Mouse (Mus musculus) forebrain, embryonic 13.5 days (tissue): Measurements from ENCODE around the gene Gm13030. TPM values are rescaled to one million over a fixed set of nuclear protein-coding genes. Genes with fewer than 3 reads are reported as not detected.
"Not testable (repeated sequence)": the region's sequence is repeated elsewhere in the genome, so short reads cannot be mapped to it uniquely, and the experiment has no call there.

Experiments used
- ATAC-seq: fragments of 200-750 bp; cut with Nextera tagmentation; 2 replicates; pipeline ENCODE4 v1.8.0; 2017
- H3K27ac ChIP-seq: fragments of 300-500 bp; sonication (generic); 2 replicates; pipeline ENCODE4 v1.5.1; 2015; ENCODE audit warnings: inconsistent platforms, mild to moderate bottlenecking, moderate library complexity
- H3K27me3 ChIP-seq: fragments of 300-500 bp; sonication (generic); 2 replicates; pipeline ENCODE4 v1.6.1; 2015; ENCODE audit warnings: mild to moderate bottlenecking, inconsistent platforms
- H3K36me3 ChIP-seq: fragments of 300-500 bp; sonication (generic); 2 replicates; pipeline ENCODE4 v1.6.1; 2015; ENCODE audit warnings: mild to moderate bottlenecking, inconsistent platforms; ENCODE audit not compliant: poor library complexity, severe bottlenecking
- H3K4me1 ChIP-seq: fragments of 300-500 bp; sonication (generic); 2 replicates; pipeline ENCODE4 v1.6.1; 2015; ENCODE audit warnings: inconsistent platforms
- H3K4me2 ChIP-seq: fragments of 300-500 bp; sonication (generic); 2 replicates; pipeline ENCODE4 v1.6.1; 2015; ENCODE audit warnings: inconsistent platforms, mild to moderate bottlenecking, moderate library complexity
- H3K4me3 ChIP-seq: fragments of 300-500 bp; sonication (generic); 2 replicates; pipeline ENCODE4 v1.5.1; 2015; ENCODE audit warnings: mild to moderate bottlenecking, inconsistent platforms
- H3K9ac ChIP-seq: fragments of 300-500 bp; sonication (generic); 2 replicates; pipeline ENCODE4 v1.6.1; 2015; ENCODE audit warnings: mild to moderate bottlenecking, inconsistent platforms
- H3K9me3 ChIP-seq: fragments of 300-500 bp; sonication (generic); replicated peaks from 2 replicates; pipeline ENCODE4 v1.6.1; 2016; ENCODE audit warnings: inconsistent platforms
- WGBS: fragments of 180-500 bp; shearing (Covaris S2); methylation state at CpG from one replicate; pipeline ENCODE4 v1.1.7; 2015; 5-methylcytosine and 5-hydroxymethylcytosine counted together
- polyA plus RNA-seq: library from polyadenylated mRNA; unstranded; fragments of >200 nt; fragmentation: Nextera tagmentation; extraction: Ambion mirVana; gene quantifications from 2 replicates; pipeline ENCODE4 v1.2.1, GENCODE M21; 2015

Gm13030 gene
- not detected in 2 replicates for polyA plus RNA-seq

DNA sequence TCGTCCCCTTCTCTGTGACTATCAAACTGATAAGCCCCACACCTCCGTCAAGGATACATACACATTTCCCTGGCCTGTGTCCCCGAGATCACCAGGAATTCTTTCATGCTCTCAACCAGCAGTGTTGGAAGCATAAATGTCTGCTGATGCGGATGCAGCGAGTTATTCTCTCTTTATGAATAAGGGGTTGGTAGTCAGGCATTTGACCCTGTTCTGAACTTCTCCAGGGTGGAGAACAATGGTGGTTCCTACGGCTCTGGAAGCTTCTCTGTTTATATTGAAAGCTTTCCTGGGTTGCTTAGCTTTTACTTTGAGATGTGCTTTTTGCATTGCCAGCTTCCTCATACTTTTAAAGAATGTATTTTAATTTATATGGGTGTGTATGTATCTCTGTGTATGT is at the start of gene Gm13030:
Gm13030 (minus strand) TSS at position 101 of the 400 bp plus-strand sequence.
- Histone ChIP-seq H3K9ac (no peak within 1 kb of the TSS), H3K36me3 (no peaks in the 10 kb centered on the region), H3K4me2 (no peak within 1 kb of the TSS), H3K4me1 (no peaks in the 10 kb centered on the region), H3K27me3 (no peaks in the 10 kb centered on the region), H3K27ac (no peak within 1 kb of the TSS), H3K9me3 (no peaks in the 10 kb centered on the region), H3K4me3 (no peak within 1 kb of the TSS)
- ATAC-seq, result no peak
- 79% methylated on average over 6 of the region's 6 CpGs for WGBS

DNA sequence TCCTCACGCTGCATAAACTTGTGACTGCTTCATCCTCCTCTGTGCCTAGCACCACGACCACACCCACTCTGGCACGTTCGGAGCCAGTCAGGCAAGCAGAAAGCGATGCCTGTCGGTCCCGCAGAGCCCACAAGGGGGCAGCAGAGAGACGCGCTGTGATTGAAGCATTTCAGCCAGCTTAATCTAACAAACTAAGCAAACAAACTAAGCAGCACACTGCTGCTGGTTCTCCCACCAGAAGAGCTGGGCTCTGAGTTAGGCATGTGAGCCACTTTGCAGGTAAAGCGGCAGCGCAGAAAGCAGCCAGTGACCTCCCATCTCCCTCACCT is 48.3 kb upstream of the Gm13030 start:
- no peak overlapping the region; the same call in 1 of the 2 replicates for H3K9ac ChIP-seq
- no peaks in the 10 kb centered on the region for H3K36me3 ChIP-seq
- 0 out of 2 replicates have a peak, but pooled peaks cover 4% of the 10 kb centered on the region for H3K27me3 ChIP-seq
- under 1% methylated on average over 11 of the region's 11 CpGs for WGBS
- ATAC-seq, result peak; percentile 76
- peaks cover 4% of the 10 kb centered on the region for H3K4me1 ChIP-seq
- no peak overlapping the region for H3K27ac ChIP-seq
- H3K9me3 ChIP-seq, result no peaks in the 10 kb centered on the region
- H3K4me2 ChIP-seq, result peak overlapping the region; percentile 58
- peak overlapping the region; percentile 22 for H3K4me3 ChIP-seq

DNA sequence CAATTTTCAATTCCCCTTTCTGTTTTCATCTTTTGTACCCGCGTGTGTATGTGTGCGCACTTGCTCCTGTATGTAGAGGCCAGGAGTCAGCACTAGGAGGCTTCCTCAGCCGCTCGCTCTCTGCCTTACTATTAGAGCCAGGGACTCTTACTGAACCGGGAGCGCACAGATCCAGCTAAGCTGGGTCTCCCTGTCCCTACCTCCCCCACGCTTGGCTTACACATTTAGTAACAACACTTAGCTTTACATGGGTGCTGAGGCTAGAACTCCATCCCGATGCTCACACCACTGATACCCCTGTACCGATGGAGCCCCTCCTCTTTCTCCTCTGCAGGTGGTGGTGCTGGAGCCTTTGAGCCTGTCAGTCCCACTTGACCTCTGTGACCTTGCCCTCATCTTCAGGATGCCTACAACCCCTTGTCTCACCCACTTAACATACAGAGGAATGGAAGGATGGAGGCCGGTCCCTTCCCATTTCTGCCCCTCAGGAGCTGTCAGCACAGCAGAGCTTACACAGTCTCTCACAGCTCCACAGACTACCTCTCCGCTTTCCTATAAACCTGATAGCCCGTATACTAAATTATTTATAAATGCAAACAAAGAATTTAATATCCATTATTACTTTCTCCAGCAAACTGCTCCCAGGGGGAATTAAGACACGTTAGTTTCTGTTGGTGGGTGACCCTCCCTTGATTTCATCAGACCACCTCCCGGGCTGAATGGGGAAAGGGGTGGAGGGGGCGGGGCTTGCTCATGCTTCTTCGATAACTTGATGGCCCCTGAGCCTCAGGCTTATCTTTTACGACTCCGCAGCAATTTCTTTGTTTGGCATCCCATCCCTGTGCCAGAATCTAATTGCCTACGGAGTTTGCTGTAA is 47.7 kb upstream of the Gm13030 start:
- 37% methylated on average over 20 of the region's 20 CpGs for WGBS
- H3K4me1 ChIP-seq, result peaks cover 4% of the 10 kb centered on the region

DNA sequence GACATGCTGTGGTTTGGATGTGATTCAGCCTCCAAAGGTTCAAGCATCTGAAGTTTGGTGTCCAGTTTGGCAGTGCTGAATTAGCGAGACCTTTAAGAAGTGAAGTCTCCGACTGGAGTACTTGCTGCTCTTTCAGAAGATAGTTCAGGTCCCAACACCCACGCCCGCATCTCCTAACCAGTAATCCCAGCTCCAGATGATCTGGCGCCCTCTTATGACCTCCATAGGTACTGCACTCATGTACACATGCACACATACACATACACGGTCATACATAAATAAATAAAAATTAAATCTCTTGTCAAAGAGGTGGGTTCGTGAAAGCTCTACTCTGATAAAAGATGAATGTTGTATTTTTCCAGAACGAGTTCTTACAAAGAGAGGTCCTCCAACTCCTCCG is 43.5 kb upstream of the Gm13030 start:
- Histone ChIP-seq H3K4me2 (no peak overlapping the region), H3K4me3 (no peak overlapping the region), H3K36me3 (no peaks in the 10 kb centered on the region), H3K27me3 (0 out of 2 replicates have a peak, but pooled peaks cover 4% of the 10 kb centered on the region), H3K4me1 (peaks cover 14% of the 10 kb centered on the region), H3K9ac (no peak overlapping the region), H3K9me3 (no peaks in the 10 kb centered on the region), H3K27ac (no peak overlapping the region)
- ATAC-seq, result no peak
- WGBS, result 85% methylated on average over 9 of the region's 9 CpGs

More for the DNA sequence above, 47.7 kb upstream of the Gm13030 start:
- peak overlapping the region; percentile 22 for H3K4me3 ChIP-seq
- 0 out of 2 replicates have a peak, but pooled peaks cover 4% of the 10 kb centered on the region for H3K27me3 ChIP-seq
- H3K27ac ChIP-seq, result no peak overlapping the region
- H3K4me2 ChIP-seq, result peak overlapping the region; percentile 58
- no peaks in the 10 kb centered on the region for H3K36me3 ChIP-seq
- peak; percentile 63 for ATAC-seq
- H3K9ac ChIP-seq, result no peak overlapping the region; the same call in 1 of the 2 replicates
- H3K9me3 ChIP-seq, result no peaks in the 10 kb centered on the region

DNA sequence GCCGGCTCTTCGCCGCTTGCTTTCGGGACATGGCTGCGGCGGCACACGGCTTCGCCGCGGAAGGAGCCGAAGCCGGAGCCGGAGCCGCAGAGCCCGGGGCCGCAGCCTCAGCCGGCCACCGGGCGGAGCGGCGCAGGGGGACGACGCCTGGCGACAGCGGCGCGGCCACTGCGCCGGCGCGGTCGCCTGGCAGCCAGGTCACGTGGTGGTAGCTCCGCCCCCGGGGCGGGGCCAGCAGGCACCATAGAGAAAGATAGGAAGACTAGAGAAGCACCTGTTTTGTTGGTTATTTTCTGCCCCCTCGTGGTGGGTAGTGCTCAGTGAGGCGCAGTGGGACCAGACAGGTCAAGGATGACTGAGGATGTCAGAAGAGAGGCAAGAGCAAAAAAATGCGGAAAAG is 40.0 kb upstream of the Gm13030 start, which contains the start of gene Otud3:
Otud3 (minus strand) TSS at position 149 of the 400 bp plus-strand sequence.
- Histone ChIP-seq H3K27ac (peak within 1 kb of the TSS; percentile 74), H3K4me3 (peak within 1 kb of the TSS; percentile 94), H3K27me3 (no peaks in the 10 kb centered on the region), H3K9me3 (no peaks in the 10 kb centered on the region), H3K4me2 (peak within 1 kb of the TSS; percentile 98), H3K9ac (peak within 1 kb of the TSS; percentile 95), H3K36me3 (peaks cover 16% of the 10 kb centered on the region), H3K4me1 (peaks cover 20% of the 10 kb centered on the region)
- WGBS, result 1% methylated on average over 39 of the region's 39 CpGs
- peak; percentile 94 for ATAC-seq

DNA sequence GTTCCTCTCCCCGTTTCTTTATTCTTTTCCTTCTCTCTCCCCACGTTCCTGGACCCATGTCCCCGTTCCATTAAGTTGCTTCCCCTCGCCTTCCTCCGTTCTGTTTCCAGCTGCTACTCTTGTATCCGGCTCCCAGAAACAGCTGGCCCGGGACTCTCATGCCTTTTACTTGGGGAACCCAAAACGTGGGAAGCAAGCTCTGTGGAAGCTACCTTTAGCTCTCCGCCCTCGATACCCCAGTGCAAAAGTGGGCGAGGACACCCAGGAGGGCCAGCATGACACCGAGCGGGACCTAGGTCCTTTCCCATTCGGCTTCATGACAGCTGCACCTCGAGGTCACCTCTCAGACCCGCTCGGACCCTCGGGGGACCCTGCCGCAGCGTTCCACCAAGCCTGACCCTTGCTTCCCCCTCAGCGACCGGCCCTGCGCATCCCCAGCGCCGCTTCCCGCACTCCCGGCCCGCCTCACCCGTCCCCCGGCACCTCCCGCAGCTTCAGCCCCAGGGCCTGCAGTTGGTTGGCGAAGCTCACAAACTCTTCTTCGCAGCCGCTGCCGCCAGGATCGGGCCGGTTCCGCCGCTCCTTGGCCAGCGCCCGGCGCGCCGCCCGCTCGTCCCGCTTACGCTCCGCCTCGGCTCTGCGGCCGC is 39.5 kb upstream of the Gm13030 start:
- H3K36me3 ChIP-seq, result peaks cover 17% of the 10 kb centered on the region
- H3K9ac ChIP-seq, result peak overlapping the region; percentile 95
- no peaks in the 10 kb centered on the region for H3K27me3 ChIP-seq
- H3K27ac ChIP-seq, result peak overlapping the region; percentile 74
- H3K9me3 ChIP-seq, result no peaks in the 10 kb centered on the region
- peaks cover 20% of the 10 kb centered on the region for H3K4me1 ChIP-seq
- WGBS, result under 1% methylated on average over 48 of the region's 52 CpGs
- peak overlapping the region; percentile 94 for H3K4me3 ChIP-seq
- peak; percentile 54 for ATAC-seq
- peak overlapping the region; percentile 98 for H3K4me2 ChIP-seq

DNA sequence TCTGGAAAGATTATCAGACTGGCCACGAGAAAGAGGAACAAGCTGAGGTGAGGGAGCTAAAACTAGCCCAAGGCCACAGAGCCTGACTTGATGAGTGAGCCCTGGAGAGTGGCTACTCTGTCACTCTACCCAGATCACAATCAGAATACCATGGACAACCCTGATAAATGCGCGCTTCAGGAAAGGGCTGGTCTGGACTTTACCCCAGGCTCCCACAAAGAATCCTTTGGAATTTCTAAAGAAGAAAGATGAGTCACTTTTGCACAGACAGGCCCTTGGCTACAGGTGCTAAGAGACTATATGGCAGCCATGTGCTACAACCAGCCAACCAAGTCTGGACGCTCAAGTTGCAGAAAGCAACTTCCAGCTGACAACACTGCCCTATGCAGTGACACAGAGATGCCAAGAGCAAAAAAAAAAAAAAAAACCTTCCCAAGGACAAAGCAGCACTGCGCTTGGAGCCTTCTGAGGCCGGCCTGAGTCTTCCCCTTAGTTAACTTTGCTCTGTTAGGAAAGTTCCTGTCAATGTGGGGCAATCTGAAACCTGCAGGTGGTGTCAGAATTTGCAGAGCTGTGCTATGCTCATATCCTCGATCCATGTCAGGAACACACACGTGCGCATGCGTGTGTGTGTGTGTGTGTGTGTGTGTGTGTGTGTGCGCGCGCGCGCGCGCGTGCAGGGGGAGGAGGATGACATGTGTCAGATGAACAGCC is 32.0 kb upstream of the Gm13030 start:
- ATAC-seq, result no peak
- Histone ChIP-seq H3K9ac (no peak overlapping the region), H3K27me3 (no peaks in the 10 kb centered on the region), H3K9me3 (no peaks in the 10 kb centered on the region), H3K4me2 (no peak overlapping the region), H3K4me1 (0 out of 2 replicates have a peak, but pooled peaks cover 4% of the 10 kb centered on the region), H3K36me3 (peaks cover 91% of the 10 kb centered on the region), H3K27ac (no peak overlapping the region), H3K4me3 (no peak overlapping the region)
- WGBS, result 95% methylated on average over 18 of the region's 18 CpGs

DNA sequence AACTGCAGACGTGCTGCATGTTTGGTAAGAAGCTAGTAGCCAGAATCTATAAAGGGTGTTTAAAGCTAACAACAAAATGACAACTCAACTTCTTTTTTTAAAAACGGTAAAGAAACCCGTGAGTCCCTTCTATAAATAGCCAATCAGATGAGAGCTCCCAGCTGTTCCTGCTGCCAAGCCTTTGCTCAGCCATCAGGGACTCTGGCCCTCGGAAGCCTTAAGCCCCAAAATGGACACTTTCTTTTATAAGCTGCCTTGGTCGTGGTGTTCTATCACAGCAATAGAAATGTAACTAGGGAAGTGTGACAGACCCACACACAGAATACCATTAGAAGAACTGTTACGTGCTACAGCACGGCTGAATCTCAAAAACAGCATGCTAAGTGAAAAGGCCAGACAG is 25.6 kb upstream of the Gm13030 start:
- no peaks in the 10 kb centered on the region for H3K27me3 ChIP-seq
- no peaks in the 10 kb centered on the region for H3K4me1 ChIP-seq
- no peak overlapping the region for H3K4me2 ChIP-seq
- no peak overlapping the region for H3K9ac ChIP-seq
- H3K36me3 ChIP-seq, result peaks cover 93% of the 10 kb centered on the region
- no peak overlapping the region for H3K4me3 ChIP-seq
- H3K27ac ChIP-seq, result no peak overlapping the region
- WGBS, result 91% methylated on average over 7 of the region's 7 CpGs
- ATAC-seq, result no peak
- H3K9me3 ChIP-seq, result no peaks in the 10 kb centered on the region

DNA sequence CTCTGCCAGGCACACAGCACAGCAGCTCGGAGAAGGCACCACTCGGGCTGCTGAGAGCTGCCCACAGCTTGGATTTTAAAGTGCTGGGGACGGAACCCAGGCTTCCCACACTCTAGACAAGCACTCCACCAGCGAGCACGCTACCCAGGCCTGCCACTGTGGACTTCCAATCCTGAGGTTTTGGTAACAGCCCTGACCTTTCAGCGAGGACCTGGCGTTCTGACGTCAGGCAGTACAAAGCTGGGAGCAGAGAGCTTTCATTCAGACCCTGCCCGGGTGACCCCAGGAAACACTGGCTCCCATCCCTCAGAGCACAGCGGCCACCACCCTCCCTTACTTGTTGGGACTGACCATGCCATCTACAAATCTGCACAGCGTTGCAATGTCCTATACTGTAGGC is 20.0 kb upstream of the Gm13030 start:
- H3K9me3 ChIP-seq, H3K4me1 ChIP-seq, H3K4me3 ChIP-seq, H3K27me3 ChIP-seq, H3K27ac ChIP-seq, H3K4me2 ChIP-seq, ATAC-seq, H3K9ac ChIP-seq: not testable (repeated sequence)
- WGBS, result 90% methylated on average over 11 of the region's 11 CpGs
- peaks cover 74% of the 10 kb centered on the region for H3K36me3 ChIP-seq

DNA sequence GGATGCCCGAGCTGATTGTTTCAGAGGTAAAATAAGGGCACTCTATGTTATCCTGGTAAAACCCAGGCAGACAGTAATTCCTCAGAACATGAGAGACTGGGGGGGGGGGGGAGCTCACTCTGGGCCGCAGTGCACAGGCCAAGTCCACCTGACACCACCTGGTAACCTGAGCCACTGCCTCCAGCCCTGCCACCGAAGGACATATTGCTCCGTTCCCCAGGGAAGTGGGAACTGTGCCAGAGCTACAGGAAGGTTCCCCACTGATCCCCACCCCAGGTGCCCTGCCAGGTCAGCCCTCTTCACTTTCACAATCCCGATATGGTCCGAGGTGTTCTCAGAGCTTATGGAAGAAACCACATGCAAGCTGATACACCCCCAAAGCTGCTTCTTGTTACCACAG is 18.9 kb upstream of the Gm13030 start:
- H3K36me3 ChIP-seq, result peaks cover 63% of the 10 kb centered on the region
- 95% methylated on average over 6 of the region's 6 CpGs for WGBS
- no peak for ATAC-seq

DNA sequence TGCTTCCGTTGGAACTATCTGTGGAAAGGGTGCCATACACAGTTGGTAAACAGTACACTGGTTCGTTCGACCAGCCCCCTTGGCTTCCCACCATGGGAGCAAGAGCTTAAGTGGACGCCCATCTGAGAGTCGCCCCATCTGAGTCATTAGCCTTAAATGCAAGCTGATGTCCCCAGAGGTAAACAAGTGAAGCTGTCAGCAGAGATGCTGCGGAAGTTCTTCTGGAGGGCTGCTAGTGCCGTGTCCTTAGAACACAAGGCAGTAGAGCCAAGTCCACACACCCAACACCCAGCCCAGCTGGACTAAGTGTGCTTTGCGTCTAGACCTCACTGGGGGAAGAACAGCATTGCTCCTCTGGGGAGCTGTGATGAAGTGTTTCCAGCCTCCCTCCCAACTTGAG is 15.9 kb upstream of the Gm13030 start:
- Histone ChIP-seq H3K9ac (no peak overlapping the region), H3K4me1 (no peaks in the 10 kb centered on the region), H3K27ac (no peak overlapping the region), H3K9me3 (no peaks in the 10 kb centered on the region), H3K27me3 (no peaks in the 10 kb centered on the region), H3K36me3 (peaks cover 34% of the 10 kb centered on the region), H3K4me3 (no peak overlapping the region), H3K4me2 (no peak overlapping the region)
- 71% methylated on average over 8 of the region's 8 CpGs for WGBS
- ATAC-seq, result no peak

More for the DNA sequence above, 18.9 kb upstream of the Gm13030 start:
- Histone ChIP-seq H3K27me3 (no peaks in the 10 kb centered on the region), H3K4me1 (no peaks in the 10 kb centered on the region), H3K4me2 (no peak overlapping the region), H3K4me3 (no peak overlapping the region), H3K27ac (no peak overlapping the region), H3K9ac (no peak overlapping the region), H3K9me3 (no peaks in the 10 kb centered on the region)

DNA sequence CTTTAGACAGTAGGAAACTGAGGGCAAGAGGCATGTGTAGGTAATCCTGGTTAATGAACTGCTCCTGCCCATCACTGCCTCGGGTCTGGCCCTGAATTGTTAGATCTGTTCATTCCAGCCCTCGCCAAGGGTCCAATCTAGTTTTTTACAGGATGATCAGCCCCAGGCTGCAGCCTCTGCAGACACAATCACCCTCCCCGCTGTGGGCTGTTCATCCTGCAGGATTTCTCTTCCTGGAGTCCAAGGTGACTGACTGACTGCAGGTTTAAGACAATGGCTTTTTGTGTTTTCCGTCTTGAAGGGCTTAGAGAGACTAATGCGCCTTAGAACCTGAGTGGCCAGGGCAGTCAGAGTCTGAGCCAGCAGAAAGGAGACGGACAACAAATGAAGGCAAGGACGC is 15.4 kb upstream of the Gm13030 start:
- H3K36me3 ChIP-seq, result peaks cover 30% of the 10 kb centered on the region
- no peaks in the 10 kb centered on the region for H3K27me3 ChIP-seq
- no peak overlapping the region for H3K4me2 ChIP-seq
- no peak overlapping the region for H3K4me3 ChIP-seq
- H3K9me3 ChIP-seq, result no peaks in the 10 kb centered on the region
- no peak for ATAC-seq
- no peak overlapping the region for H3K27ac ChIP-seq
- H3K9ac ChIP-seq, result no peak overlapping the region
- 27% methylated on average over 7 of the region's 7 CpGs for WGBS
- no peaks in the 10 kb centered on the region for H3K4me1 ChIP-seq
